In genomic region chr9:107576357-107577107, GRCm38 (mm10) we compare ENCODE assay signal across 8 mouse cellular contexts. TPM values are rescaled to one million over a fixed set of nuclear protein-coding genes. Genes with fewer than 3 reads are reported as not detected.
A peak's percentile ranks its signal among the peaks of the same experiment; 100 is the strongest.
DNase-seq lines count a peak whose midpoint lies in the region; ATAC-seq and TF ChIP-seq lines count a peak whose summit lies in the region.

Hyal1 (plus strand) TSS chr9:107576927.

- peak; percentile 74 for ATAC-seq in intestine, embryonic 15.5 days
- ATAC-seq in liver, postnatal 0 days: peak; percentile 73
- ATAC-seq in neural tube, embryonic 14.5 days (ENCODE audit: low read depth): peak; percentile 50; the same call in 1 of the 2 replicates
- no peak for ATAC-seq in monocyte, adult 5-6 weeks (replicated peaks; ENCODE audit: insufficient number of reproducible peaks, low FRiP score, low TSS enrichment, poor library complexity, severe bottlenecking)

- no peaks in the 10 kb centered on the region for H3K9me3 ChIP-seq in intestine, embryonic 15.5 days
- no peaks in the 10 kb centered on the region for H3K9me3 ChIP-seq in liver, postnatal 0 days (ENCODE audit: low read length)
- no peaks in the 10 kb centered on the region for H3K9me3 ChIP-seq in neural tube, embryonic 14.5 days (ENCODE audit: control insufficient read depth, low read length)

- H3K4me3 ChIP-seq in intestine, embryonic 15.5 days (replicated peaks): peak within 1 kb of the TSS; percentile 36
- H3K4me3 ChIP-seq in liver, postnatal 0 days (ENCODE audit: low read depth, low read length): peak within 1 kb of the TSS; percentile 48
- H3K4me3 ChIP-seq in neural tube, embryonic 14.5 days (ENCODE audit: low read depth, low read length): 0 out of 2 replicates have a peak within 1 kb of the TSS, but pooled peaks have one; percentile 8

- peaks cover 36% of the 10 kb centered on the region for H3K4me1 ChIP-seq in intestine, embryonic 15.5 days (replicated peaks)
- peaks cover 41% of the 10 kb centered on the region for H3K4me1 ChIP-seq in liver, postnatal 0 days (ENCODE audit: insufficient read depth)
- peaks cover 15% of the 10 kb centered on the region for H3K4me1 ChIP-seq in neural tube, embryonic 14.5 days (ENCODE audit: control insufficient read depth, insufficient read depth, low read length)

- TF ChIP-seq CTCF in liver, postnatal 0 days (IDR thresholded peaks at IDR 0.05; ENCODE audit: low read depth): no peak

- TF ChIP-seq EP300 in liver, postnatal 0 days (IDR thresholded peaks at IDR 0.05; ENCODE audit: low read depth): no peak

- H3K36me3 ChIP-seq in intestine, embryonic 15.5 days: peaks cover 17% of the 10 kb centered on the region
- H3K36me3 ChIP-seq in liver, postnatal 0 days (replicated peaks; ENCODE audit: insufficient read depth, low read length): peaks cover 12% of the 10 kb centered on the region
- H3K36me3 ChIP-seq in neural tube, embryonic 14.5 days (ENCODE audit: control insufficient read depth, insufficient read depth, low read length): peaks cover 16% of the 10 kb centered on the region

- H3K27ac ChIP-seq in intestine, embryonic 15.5 days: peak within 1 kb of the TSS; percentile 59
- H3K27ac ChIP-seq in liver, postnatal 0 days (ENCODE audit: low read depth): peak within 1 kb of the TSS; percentile 87
- no peak within 1 kb of the TSS for H3K27ac ChIP-seq in neural tube, embryonic 14.5 days (ENCODE audit: low read depth, low read length)

- no peaks in the 10 kb centered on the region for H3K27me3 ChIP-seq in intestine, embryonic 15.5 days (replicated peaks)
- H3K27me3 ChIP-seq in liver, postnatal 0 days (ENCODE audit: insufficient read depth, low read length): no peaks in the 10 kb centered on the region
- H3K27me3 ChIP-seq in neural tube, embryonic 14.5 days (ENCODE audit: control insufficient read depth, insufficient read depth, low read length): no peaks in the 10 kb centered on the region

- peak within 1 kb of the TSS; percentile 50 for H3K9ac ChIP-seq in intestine, embryonic 15.5 days
- peak within 1 kb of the TSS; percentile 71 for H3K9ac ChIP-seq in liver, postnatal 0 days (replicated peaks)
- H3K9ac ChIP-seq in neural tube, embryonic 14.5 days (replicated peaks; ENCODE audit: low read depth, low read length): no peak within 1 kb of the TSS

- peak within 1 kb of the TSS; percentile 67 for H3K4me2 ChIP-seq in intestine, embryonic 15.5 days (replicated peaks)
- H3K4me2 ChIP-seq in liver, postnatal 0 days (ENCODE audit: low read depth, low read length): peak within 1 kb of the TSS; percentile 72
- H3K4me2 ChIP-seq in neural tube, embryonic 14.5 days (ENCODE audit: low read depth, low read length): peak within 1 kb of the TSS; percentile 32

- 18% methylated on average over 16 of the region's 16 CpGs for WGBS in intestine, embryonic 15.5 days
- 26% methylated on average over 16 of the region's 16 CpGs for WGBS in liver, postnatal 0 days (ENCODE audit: insufficient replicate concordance)
- 26% methylated on average over 16 of the region's 16 CpGs for WGBS in neural tube, embryonic 14.5 days

- DNase-seq in layer of hippocampus, postnatal 36 days: peak; percentile 47 to 49
- no peak for DNase-seq in layer of hippocampus, adult 9-11 months
- DNase-seq in embryo, embryonic 11 days: peak; percentile 91
- peak; percentile 73 to 88 for DNase-seq in gastrocnemius, postnatal 4 days (ENCODE audit: low spot score in 2 of 2)
- DNase-seq in liver, postnatal 0 days: peak; percentile 92

RNA-seq across cellular contexts. Expression of gene Hyal1, which starts in this region (rescaled TPM):
- total RNA-seq in layer of hippocampus, postnatal 36 days (2021): 1 to 10 TPM; 6.5 to 6.7 TPM
- total RNA-seq in gastrocnemius, postnatal 4 days (2021): 1 to 10 TPM; 4.6 to 4.8 TPM
- polyA plus RNA-seq in intestine, embryonic 15.5 days (2015; fragmentation: Nextera tagmentation; extraction: Ambion mirVana): 5.9 and 7.4 TPM in 2 replicates
- 2.5 and 3.3 TPM in 2 replicates for polyA plus RNA-seq in liver, postnatal 0 days (2015; fragmentation: Nextera tagmentation; extraction: Ambion mirVana)
- 3.1 and 4.7 TPM in 2 replicates for polyA plus RNA-seq in neural tube, embryonic 14.5 days (2014; fragmentation: Nextera tagmentation; extraction: Ambion mirVana)
- 0.86 to 2.0 TPM in 2 of 3 replicates, not detected in the other for total RNA-seq in monocyte, adult 5-6 weeks (2017)
